Mouse (Mus musculus): Measurements from ENCODE around the gene Ice2. TPM values are rescaled to one million over a fixed set of nuclear protein-coding genes. Genes with fewer than 3 reads are reported as not detected.

The Ice2 gene
- total RNA-seq, 1 experiment from 2014 or later = 26.3 TPM

GRCm38 (mm10) chr9:69394234-69394633 is 3.5 kb upstream of the Ice2 start:
- ATAC-seq (ENCODE audit: extremely low read depth, insufficient number of reproducible peaks, low FRiP score, poor library complexity, severe bottlenecking) = no peak

DNA sequence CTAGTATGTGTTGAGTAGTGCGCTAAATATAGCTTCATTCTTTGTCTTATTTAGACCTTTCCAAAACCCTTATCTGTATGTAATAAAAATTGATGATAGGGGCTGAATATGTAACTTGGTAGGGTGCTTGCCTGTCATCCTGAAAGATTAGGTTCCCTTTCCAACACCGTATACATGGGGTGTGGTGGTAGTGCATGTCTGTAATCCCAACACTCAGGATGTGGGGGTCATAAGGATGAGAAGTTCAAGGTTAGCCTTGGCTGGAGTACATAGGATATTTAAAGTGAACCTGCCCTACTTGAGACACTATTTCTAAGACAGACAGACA is 310 bp upstream of the Ice2 start:
- ATAC-seq (ENCODE audit: extremely low read depth, insufficient number of reproducible peaks, low FRiP score, poor library complexity, severe bottlenecking) = no peak

DNA sequence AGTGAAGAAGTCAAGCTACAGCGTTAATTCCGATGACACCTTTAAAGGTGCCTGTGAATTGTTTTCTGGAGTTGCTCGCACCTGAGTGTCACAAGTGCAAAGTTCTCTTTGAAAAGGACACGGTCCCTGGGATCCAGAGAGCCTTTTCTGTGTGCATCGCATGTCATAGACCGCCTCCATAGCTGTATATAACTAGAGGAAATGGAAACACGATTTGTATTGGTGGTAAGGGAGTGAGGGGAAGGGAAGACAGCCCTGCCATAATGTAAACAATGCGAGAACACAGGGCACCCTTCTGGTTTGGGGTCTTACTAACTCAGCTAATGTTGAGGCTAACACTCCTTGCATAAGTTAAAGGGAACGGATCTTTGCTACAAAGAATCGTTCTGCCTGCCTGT is 746 bp downstream of the Ice2 start:
- ATAC-seq (ENCODE audit: extremely low read depth, insufficient number of reproducible peaks, low FRiP score, poor library complexity, severe bottlenecking) = no peak

DNA sequence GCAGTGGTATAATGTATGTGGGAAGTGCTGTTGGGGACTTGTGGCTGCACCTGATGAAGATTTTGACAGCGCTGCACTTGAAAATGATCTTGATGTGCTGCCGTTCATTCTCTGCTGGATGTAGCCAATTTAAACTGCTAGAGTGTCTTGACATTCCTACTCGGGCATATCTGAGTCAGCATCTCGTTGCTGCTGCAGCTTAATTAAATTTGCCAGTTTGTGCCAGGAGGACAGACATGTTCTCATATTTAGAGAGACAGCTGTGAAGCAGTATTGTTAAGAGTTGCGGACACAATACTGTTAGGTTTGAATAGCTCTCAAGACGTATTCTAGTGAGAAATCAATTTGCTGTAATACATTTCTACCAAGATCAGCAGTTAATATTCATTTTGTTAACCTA is 7.0 kb downstream of the Ice2 start:
- no peak for ATAC-seq (ENCODE audit: extremely low read depth, insufficient number of reproducible peaks, low FRiP score, poor library complexity, severe bottlenecking)

DNA sequence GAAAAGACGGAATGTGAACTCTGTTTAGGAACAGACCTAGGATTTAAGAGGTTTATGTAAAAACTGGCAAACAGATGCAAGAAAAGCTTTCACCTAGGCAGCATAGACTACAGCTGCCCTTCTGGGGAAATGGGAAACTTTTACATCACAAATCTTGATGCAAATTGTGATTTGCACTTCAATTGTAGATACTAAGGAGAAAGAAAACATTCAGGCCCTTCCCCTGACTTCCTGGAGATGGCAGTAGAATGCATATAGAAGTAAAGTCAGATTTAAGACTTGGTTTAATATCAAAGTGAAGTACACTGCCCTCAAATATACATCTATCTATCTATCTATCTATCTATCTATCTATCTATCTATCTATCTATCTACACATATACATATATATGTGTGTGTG is 21.8 kb downstream of the Ice2 start:
- no peak for ATAC-seq (ENCODE audit: extremely low read depth, insufficient number of reproducible peaks, low FRiP score, poor library complexity, severe bottlenecking)

DNA sequence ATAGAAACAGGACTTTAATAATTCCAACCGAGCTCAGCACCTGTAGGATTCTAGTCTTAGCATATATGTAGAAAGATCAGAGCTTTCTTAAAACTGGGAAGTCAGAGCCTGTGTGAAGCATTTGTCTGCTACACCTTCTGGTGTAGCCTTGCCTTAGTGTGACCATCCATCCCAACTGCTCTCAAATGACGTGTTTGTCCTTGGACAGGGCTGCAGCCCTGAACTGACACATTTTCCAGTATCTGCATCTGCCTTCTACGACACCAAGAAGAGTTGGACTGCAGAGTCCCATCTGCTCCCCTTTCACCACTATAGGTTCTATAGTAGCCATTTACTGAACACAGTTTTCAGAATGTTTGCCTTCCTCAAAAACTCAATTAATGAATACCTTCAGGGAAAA is 32.8 kb downstream of the Ice2 start:
- ATAC-seq (ENCODE audit: extremely low read depth, insufficient number of reproducible peaks, low FRiP score, poor library complexity, severe bottlenecking) = no peak

DNA sequence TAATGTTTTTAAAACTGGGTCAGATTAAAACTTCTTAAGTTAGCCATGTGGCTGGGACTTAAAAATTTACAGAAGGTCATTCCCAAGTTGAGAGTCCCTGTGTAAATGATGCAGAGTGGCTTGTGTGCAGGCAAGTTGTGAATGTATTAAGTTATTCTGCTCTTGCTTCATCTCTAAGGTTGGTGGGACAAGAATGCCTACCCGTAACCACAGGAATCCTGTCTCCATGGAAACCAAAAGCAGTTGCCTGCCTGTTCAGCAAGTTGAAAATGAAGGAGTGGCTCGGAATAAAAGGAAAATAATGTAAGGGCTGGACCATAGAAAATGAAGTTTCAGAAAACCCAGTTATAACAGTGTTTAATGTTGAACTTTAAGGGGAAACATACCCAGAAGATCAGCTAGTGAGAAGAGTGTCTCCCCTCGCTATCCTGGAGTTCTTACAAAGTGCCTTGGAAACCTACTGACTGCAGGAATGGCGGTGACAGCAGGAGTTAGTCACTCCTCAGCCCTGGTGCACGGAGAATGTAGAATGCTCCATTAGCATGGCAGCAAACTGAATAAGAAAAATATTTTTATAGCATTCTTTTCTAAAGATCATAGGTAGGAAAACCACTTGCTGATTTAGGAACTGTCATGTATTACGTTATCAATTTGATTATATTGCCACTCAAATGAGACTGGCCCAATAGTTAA is 34.3 kb downstream of the Ice2 start:
- no peak for ATAC-seq (ENCODE audit: extremely low read depth, insufficient number of reproducible peaks, low FRiP score, poor library complexity, severe bottlenecking)

- ATAC-seq (ENCODE audit: extremely low read depth, insufficient number of reproducible peaks, low FRiP score, poor library complexity, severe bottlenecking) = no peak
These were observed 37.5 kb downstream of the Ice2 start for GRCm38 (mm10) chr9:69435194-69435593.

DNA sequence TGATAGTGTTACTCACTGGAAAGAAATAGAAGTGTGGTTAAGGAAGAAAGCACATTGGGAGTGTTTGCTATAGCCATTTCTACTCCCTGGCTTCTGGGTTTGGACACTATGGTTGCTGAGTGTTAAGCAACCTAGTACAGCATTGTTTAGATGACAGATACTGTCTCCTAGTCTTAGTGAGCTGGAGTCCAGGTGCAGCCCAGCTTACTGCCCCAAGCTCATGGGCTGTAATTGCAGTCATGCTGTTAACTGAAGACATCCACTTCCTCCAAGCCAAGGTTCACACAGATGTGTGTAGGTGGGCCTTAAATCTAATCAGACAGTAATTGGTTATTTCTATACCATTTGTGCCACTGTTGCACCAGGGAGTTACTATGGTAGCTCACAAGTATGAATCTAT is 38.0 kb downstream of the Ice2 start:
- no peak for ATAC-seq (ENCODE audit: extremely low read depth, insufficient number of reproducible peaks, low FRiP score, poor library complexity, severe bottlenecking)

- ATAC-seq (ENCODE audit: extremely low read depth, insufficient number of reproducible peaks, low FRiP score, poor library complexity, severe bottlenecking) = peak; percentile 85
These were observed 42.2 kb downstream of the Ice2 start for GRCm38 (mm10) chr9:69439805-69440357.

DNA sequence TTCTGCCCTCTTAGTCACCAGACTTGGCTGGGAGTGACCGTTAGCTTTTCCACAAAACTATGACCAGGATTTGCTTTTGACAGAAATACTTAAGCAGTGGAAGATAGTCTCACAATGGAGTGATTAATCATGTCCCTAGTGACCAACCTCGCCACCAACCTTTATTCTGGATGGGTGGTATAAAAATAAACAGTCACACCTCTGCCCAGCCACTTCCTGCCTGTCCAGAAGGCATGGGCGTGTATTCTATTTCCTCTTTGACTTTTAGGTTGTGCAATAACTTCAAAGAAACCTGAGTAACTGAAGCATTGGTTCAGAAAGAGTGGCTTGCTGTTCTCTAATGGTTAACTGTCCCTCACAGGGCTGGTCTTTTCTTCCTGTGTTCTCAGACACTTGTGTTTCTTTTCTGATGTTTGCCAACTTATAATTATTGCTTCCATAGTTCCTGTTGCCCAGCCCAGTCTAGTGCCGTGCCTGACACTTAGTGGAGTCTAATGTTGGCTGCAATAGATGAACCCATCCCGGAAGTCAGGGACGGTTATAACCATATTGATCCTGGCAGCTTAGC is 44.8 kb downstream of the Ice2 start:
- peak; percentile 51 for ATAC-seq (ENCODE audit: extremely low read depth, insufficient number of reproducible peaks, low FRiP score, poor library complexity, severe bottlenecking)

GRCm38 (mm10) chr9:69443203-69443602 is 45.5 kb downstream of the Ice2 start:
- no peak for ATAC-seq (ENCODE audit: extremely low read depth, insufficient number of reproducible peaks, low FRiP score, poor library complexity, severe bottlenecking)

DNA sequence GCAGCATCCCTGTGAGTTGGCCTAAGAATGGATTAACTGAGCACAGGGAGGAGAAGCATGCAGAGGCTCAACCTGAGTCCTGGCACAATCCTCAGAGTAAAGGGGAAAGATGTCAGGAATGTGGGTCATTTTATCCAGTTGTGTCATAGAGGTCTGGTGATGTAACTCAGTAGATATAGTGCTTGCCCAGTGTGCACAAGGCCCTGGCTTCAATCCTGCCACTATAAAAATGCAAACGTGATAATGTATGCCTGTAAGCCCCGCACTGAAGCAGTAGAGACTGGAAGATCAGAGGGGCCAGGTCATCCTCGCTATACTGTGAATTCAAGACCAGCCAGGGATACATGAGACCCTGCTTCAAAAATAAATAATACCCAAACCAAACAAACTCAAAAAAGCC is 51.1 kb downstream of the Ice2 start:
- no peak for ATAC-seq (ENCODE audit: extremely low read depth, insufficient number of reproducible peaks, low FRiP score, poor library complexity, severe bottlenecking)

- ATAC-seq (ENCODE audit: extremely low read depth, insufficient number of reproducible peaks, low FRiP score, poor library complexity, severe bottlenecking) = no peak
These were observed 52.9 kb downstream of the Ice2 start for GRCm38 (mm10) chr9:69450636-69451035.

DNA sequence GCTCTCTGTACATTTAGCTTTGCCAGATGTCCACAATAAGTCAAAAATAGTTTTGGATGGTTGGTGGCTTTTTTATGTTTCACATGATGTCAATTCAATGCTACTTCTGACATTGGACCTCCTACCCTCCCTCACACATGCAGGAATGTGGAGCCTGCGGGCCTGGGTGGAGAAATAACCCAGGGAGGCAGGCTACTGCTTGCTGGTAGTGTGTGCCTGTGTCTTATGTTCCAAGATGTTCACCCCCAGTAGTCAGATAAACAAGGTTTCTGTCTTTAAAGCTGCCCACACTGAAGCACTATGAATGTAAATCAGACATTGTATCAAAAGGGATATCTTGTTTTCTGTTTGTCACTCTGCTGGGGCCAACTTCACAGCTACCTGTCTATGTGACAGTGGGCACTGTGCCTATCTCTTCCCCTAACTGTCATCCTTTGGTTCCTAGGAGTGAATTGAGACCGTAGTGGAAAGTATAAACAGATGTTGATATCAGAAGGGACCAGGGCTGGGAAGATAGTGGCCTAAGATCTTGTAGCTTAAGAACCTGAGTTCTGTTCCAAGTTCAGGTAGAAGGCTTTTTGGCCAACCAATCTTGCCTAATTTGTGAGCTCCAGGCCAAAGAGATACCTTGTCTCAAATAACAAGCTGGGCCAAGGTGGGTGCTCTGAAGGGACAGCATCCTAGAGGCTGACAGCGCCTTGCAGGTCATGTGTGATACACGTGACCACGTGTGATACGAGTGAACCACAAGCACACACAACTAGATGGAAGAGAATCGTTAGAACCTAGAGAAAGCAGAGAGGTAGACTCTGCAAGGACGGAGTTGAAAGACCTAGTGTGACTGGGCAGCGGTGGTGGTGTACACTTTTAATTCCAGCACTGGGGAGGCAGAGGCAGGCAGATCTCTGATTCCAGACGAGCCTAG is 54.4 kb downstream of the Ice2 start:
- ATAC-seq (ENCODE audit: extremely low read depth, insufficient number of reproducible peaks, low FRiP score, poor library complexity, severe bottlenecking) = no peak

- peak; percentile 84 for ATAC-seq (ENCODE audit: extremely low read depth, insufficient number of reproducible peaks, low FRiP score, poor library complexity, severe bottlenecking)
These were observed 55.6 kb downstream of the Ice2 start, which contains the start of gene Anxa2 for GRCm38 (mm10) chr9:69453066-69453900. Gene Anxa2 (plus strand): TSS chr9:69453620.

DNA sequence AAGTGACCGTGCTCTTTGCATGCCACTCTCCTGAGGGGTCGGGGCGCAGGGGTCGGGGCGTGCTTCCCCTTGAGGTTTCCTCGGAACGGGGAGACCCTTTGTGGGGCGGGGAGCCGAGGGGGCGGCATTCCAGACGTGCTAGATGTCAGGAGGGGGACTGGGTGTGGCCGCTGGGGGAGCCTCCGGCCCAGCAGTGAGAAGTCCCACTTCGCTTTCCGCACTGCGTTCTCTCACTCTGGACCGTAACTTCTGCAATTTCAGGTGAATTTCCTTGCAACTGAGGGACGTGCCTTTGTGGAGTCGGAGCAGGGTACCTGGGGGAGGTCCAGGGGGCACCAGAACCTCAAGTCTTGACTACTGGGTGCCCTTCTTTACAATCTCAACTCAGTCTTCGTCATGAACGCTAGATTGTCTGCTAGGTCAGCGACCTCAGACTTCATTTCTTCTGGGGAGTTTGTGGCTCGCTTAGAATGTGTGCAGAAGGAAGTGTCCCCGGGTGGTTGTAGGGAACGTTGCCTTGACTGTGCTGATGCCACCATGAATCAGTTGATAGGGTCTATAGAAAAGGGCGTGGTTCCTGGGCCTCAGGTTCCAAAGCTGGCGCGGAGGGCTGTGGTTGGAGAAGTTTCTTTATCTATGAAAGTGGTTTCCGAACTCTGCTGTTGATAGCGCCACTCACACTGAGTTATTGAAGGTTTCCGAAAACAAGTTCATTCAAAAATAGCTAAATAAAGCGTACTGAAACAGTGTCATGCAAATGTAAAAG is 56.4 kb downstream of the Ice2 start:
- peak; percentile 33 for ATAC-seq (ENCODE audit: extremely low read depth, insufficient number of reproducible peaks, low FRiP score, poor library complexity, severe bottlenecking)

DNA sequence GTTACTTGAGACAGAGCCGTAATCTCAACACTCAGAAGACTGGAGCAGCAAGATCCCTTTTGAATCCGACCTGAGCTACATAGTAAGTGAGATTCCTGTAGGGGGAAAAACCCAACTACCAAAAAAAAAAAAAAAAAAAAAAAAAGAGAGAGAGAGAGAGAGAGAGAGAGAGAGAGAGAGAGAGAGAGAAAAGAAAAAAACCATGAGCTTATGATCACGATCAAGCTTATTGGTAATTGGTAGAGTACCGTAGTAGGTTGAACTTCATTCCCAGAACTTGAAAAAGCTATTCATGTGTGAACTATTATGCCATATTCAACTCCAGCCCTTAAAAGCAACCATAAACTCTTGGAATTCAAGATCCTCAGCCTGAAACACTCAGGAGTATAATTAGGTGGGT is 57.0 kb downstream of the Ice2 start:
- no peak for ATAC-seq (ENCODE audit: extremely low read depth, insufficient number of reproducible peaks, low FRiP score, poor library complexity, severe bottlenecking)

All from neutrophil, adult 5-6 weeks (primary cell).